Mouse (Mus musculus) CH12.LX (cell line): ENCODE measurements around the gene Pip5k1c. TPM values are rescaled to one million over a fixed set of nuclear protein-coding genes. Genes with fewer than 3 reads are reported as not detected.
A peak's percentile ranks its signal among the peaks of the same experiment; 100 is the strongest.

Experiments
- DNase-seq: peaks from one replicate; pipeline ENCODE4 v3.0.0-alpha.2; 2013; ENCODE audit errors: extremely low read depth
- H3K27ac ChIP-seq: 2 replicates; pipeline ENCODE4 v1.5.1; 2012; ENCODE audit warnings: low read depth, mild to moderate bottlenecking, control low read depth, moderate library complexity; ENCODE audit not compliant: insufficient read depth
- H3K27me3 ChIP-seq: replicated peaks from 2 replicates; pipeline ENCODE3; 2012; ENCODE audit warnings: inconsistent platforms
- H3K36me3 ChIP-seq, 2 experiments: replicated peaks in 1 of 2; 2 replicates each; pipeline versions ENCODE3 to v1.6.1; 2012; ENCODE audit warnings: inconsistent platforms in 1 of 2, low read length in 1 of 2, mild to moderate bottlenecking in 1 of 2, mixed read lengths in 1 of 2, moderate library complexity in 1 of 2; ENCODE audit not compliant: control insufficient read depth in 1 of 2, insufficient read depth in 1 of 2
- H3K4me1 ChIP-seq, 2 experiments: 2 replicates each; pipeline ENCODE4 v1.6.1; 2012; ENCODE audit warnings: inconsistent platforms in 1 of 2, moderate library complexity in 1 of 2; ENCODE audit not compliant: insufficient read depth in 2 of 2, control insufficient read depth in 1 of 2
- H3K4me2 ChIP-seq: 2 replicates; pipeline ENCODE4 v1.6.1; 2012; ENCODE audit warnings: low read depth, mild to moderate bottlenecking, control low read depth; ENCODE audit not compliant: poor library complexity, insufficient read depth, severe bottlenecking
- H3K4me3 ChIP-seq, 3 experiments: fragments of 150-350 bp in 1 of 3; sonication (generic) in 1 of 3; replicated peaks in 1 of 3; 2 replicates each; pipeline versions ENCODE3 to v1.5.1; 2011 to 2012; ENCODE audit warnings: low read depth in 2 of 3, low read length in 2 of 3, mild to moderate bottlenecking in 2 of 3, moderate library complexity in 2 of 3, control low read depth in 1 of 3, improper control_type of control experiment in 1 of 3, inconsistent platforms in 1 of 3, mixed read lengths in 1 of 3; ENCODE audit not compliant: poor library complexity in 1 of 3
- H3K79me2 ChIP-seq: replicated peaks from 2 replicates; pipeline ENCODE4 v1.6.1; 2012; ENCODE audit warnings: mild to moderate bottlenecking, moderate library complexity; ENCODE audit not compliant: control insufficient read depth, poor library complexity, insufficient read depth, severe bottlenecking; ENCODE audit errors: extremely low read depth
- H3K9ac ChIP-seq: 2 replicates; pipeline ENCODE4 v1.6.1; 2012; ENCODE audit warnings: low read depth, mild to moderate bottlenecking, control low read depth, moderate library complexity; ENCODE audit not compliant: insufficient read depth
- H3K9me3 ChIP-seq: replicated peaks from 2 replicates; pipeline ENCODE3; 2012; ENCODE audit warnings: low read length, inconsistent platforms, mixed read lengths
- BHLHE40 ChIP-seq: IDR thresholded peaks from 2 replicates; pipeline ENCODE4 v1.6.1; 2011; ENCODE audit warnings: mild to moderate bottlenecking, low read depth, low read length, improper control_type of control experiment
- CHD1 ChIP-seq: IDR thresholded peaks from 2 replicates; pipeline ENCODE4 v1.6.1; 2012; ENCODE audit warnings: low read depth, low read length, improper control_type of control experiment, inconsistent platforms
- CHD2 ChIP-seq: IDR thresholded peaks from 2 replicates; pipeline ENCODE4 v1.6.1; 2011; ENCODE audit warnings: low read length, improper control_type of control experiment
- CTCF ChIP-seq, 2 experiments: IDR thresholded peaks in 1 of 2; conservative IDR thresholded peaks in 1 of 2; 2 replicates each; pipeline ENCODE4 v1.5.1; 2011 to 2012; ENCODE audit warnings: low read depth in 2 of 2, low read length in 2 of 2, improper control_type of control experiment in 1 of 2, inconsistent platforms in 1 of 2, mild to moderate bottlenecking in 1 of 2, moderate library complexity in 1 of 2
- E2F4 ChIP-seq: IDR thresholded peaks from 2 replicates; pipeline ENCODE4 v1.6.1; 2011; ENCODE audit warnings: low read depth, low read length, improper control_type of control experiment; ENCODE audit not compliant: insufficient replicate concordance
- EP300 ChIP-seq: IDR thresholded peaks from 2 replicates; pipeline ENCODE4 v1.6.1; 2011; ENCODE audit warnings: low read length, improper control_type of control experiment
- ETS1 ChIP-seq: conservative IDR thresholded peaks from 2 replicates; pipeline ENCODE4 v1.6.1; 2012; ENCODE audit warnings: low read depth, mild to moderate bottlenecking, inconsistent platforms, low read length, improper control_type of control experiment, moderate library complexity
- IRF4 ChIP-seq: IDR thresholded peaks from 2 replicates; pipeline ENCODE4 v1.6.1; 2014; ENCODE audit warnings: low read depth, mild to moderate bottlenecking, inconsistent platforms, low read length, improper control_type of control experiment
- JUN ChIP-seq: IDR thresholded peaks from 2 replicates; pipeline ENCODE4 v1.6.1; 2011; ENCODE audit warnings: low read depth, mild to moderate bottlenecking, low read length, improper control_type of control experiment, moderate library complexity; ENCODE audit not compliant: insufficient read depth
- MAFK ChIP-seq: IDR thresholded peaks from 2 replicates; pipeline ENCODE4 v1.6.1; 2011; ENCODE audit warnings: low read length, improper control_type of control experiment; ENCODE audit not compliant: insufficient replicate concordance
- MAX ChIP-seq: IDR thresholded peaks from 2 replicates; pipeline ENCODE4 v1.6.1; 2011; ENCODE audit warnings: low read length, improper control_type of control experiment
- MAZ ChIP-seq: IDR thresholded peaks from 2 replicates; pipeline ENCODE4 v1.6.1; 2012; ENCODE audit warnings: low read depth, mild to moderate bottlenecking, inconsistent platforms, low read length, improper control_type of control experiment, moderate library complexity
- MXI1 ChIP-seq: IDR thresholded peaks from 2 replicates; pipeline ENCODE4 v1.6.1; 2011; ENCODE audit warnings: mild to moderate bottlenecking, low read depth, low read length, improper control_type of control experiment
- MYC ChIP-seq: IDR thresholded peaks from 2 replicates; pipeline ENCODE4 v1.6.1; 2011; ENCODE audit warnings: low read depth, mild to moderate bottlenecking, improper control_type of control experiment, low read length
- NRF1 ChIP-seq: IDR thresholded peaks from 2 replicates; pipeline ENCODE4 v1.6.1; 2014; ENCODE audit warnings: low read depth, mild to moderate bottlenecking, inconsistent platforms, low read length, improper control_type of control experiment, moderate library complexity
- TBP ChIP-seq: conservative IDR thresholded peaks from 2 replicates; pipeline ENCODE4 v1.6.1; 2011; ENCODE audit warnings: low read depth, low read length, improper control_type of control experiment
- USF2 ChIP-seq: conservative IDR thresholded peaks from 2 replicates; pipeline ENCODE4 v1.6.1; 2011; ENCODE audit warnings: low read depth, low read length, improper control_type of control experiment
- ZC3H11A ChIP-seq: IDR thresholded peaks from 2 replicates; pipeline ENCODE4 v1.6.1; 2012; ENCODE audit warnings: low read depth, mild to moderate bottlenecking, inconsistent platforms, low read length, improper control_type of control experiment
- ZMIZ1 ChIP-seq: IDR thresholded peaks from 2 replicates; pipeline ENCODE4 v1.6.1; 2012; ENCODE audit warnings: low read depth, mild to moderate bottlenecking, inconsistent platforms, low read length, improper control_type of control experiment
- dilution Hi-C: fragments of 300-500 bp; cut with MboI; formaldehyde crosslinking; loops from 2 replicates; pipeline ENCODE4 v1.14.3; 2020; ENCODE audit warnings: low sequenced_read_pairs; ENCODE audit not compliant: extremely low pct_unique_long_range_greater_than_20kb, extremely low pct_ligation_motif_present
- in situ Hi-C: fragments of 300-500 bp; cut with MboI; formaldehyde crosslinking; loops from 3 replicates; pipeline ENCODE4 v1.14.3; 2019; ENCODE audit warnings: low sequenced_read_pairs, low pct_ligation_motif_present, low pct_unique_long_range_greater_than_20kb, mixed read lengths
- polyA plus RNA-seq: library from polyadenylated mRNA; unstranded; fragments of >175 nt; gene quantifications from 2 replicates; pipeline ENCODE4 v1.2.1, GENCODE M21; 2012; ENCODE audit warnings: low read depth; ENCODE audit not compliant: insufficient read length
- total RNA-seq, 2 experiments: library from RNA; depleted of rRNA; stranded (reverse); fragments of 300-350 nt in 1 of 2; fragments of >200 nt in 1 of 2; gene quantifications; 2 replicates each; pipeline ENCODE4 v1.2.3; 2012 to 2014

Gene Pip5k1c
- total and polyA plus RNA-seq, 3 experiments, result 11.4 to 51.4 (median 12.6) TPM

GRCm38 (mm10) chr10:81351678-81352291 lies 59.0 kb downstream of the Pip5k1c start (continued):
- 0 out of 2 replicates have a peak, but pooled peaks have one; percentile 39 for TF ChIP-seq TBP
- no peak for TF ChIP-seq NRF1
- peak; percentile 82; the same call in 1 of the 2 replicates for TF ChIP-seq MAZ
- TF ChIP-seq MAFK, result no peak
- TF ChIP-seq ZC3H11A, result no peak
- TF ChIP-seq MYC, result 0 out of 2 replicates have a peak, but pooled peaks have one; percentile 10
- no peak; the same call in 1 of the 2 replicates for TF ChIP-seq ETS1
- TF ChIP-seq IRF4, result no peak
- TF ChIP-seq CTCF (conservative IDR thresholded peaks at IDR 0.05 in 1 of 2, IDR thresholded peaks at IDR 0.05 in 1 of 2; ENCODE audit: low read depth in 2 of 2, low read length in 2 of 2), result no peak
- peak; percentile 83 for TF ChIP-seq MAX
- peak; percentile 59; the same call in 1 of the 2 replicates for TF ChIP-seq MXI1
- peak; percentile 22; the same call in 1 of the 2 replicates for TF ChIP-seq EP300

DNA sequence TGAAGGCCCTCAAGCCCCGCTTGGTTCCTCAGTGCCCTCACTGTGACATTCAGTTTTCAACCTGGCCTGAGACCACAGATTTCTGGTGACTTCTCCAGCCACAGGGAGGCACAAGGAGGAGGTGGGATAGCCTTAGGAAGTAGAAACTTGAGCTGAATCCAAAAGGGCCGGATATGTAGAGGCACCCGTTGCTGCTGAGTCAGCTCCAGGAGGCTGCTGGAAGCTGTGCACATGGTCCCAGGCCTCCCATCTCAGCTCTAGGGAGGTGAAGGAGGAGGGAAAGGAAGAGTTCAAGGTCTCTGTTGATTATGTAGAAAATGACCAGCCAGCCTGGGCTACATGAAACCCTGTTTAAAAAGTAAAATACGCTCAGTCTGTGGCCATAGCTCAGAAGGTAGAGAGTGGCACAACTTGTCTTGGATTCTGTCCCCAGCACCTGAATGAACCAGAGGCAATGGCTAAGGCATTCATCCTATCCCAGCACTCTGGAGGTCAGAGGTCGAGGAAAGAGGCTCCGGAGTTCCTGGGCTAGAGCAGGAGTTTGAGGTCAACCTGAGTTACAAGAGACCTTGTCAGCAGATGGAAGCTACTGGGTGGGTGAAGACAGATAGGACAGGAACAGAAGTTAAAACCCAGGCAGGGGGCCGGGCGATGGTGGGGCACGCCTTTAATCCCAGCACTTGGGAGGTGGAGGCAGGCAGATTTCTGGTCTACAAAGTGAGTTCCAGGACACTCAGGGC lies 62.1 kb downstream of the Pip5k1c start:
- Histone ChIP-seq H3K9me3 (no peaks in the 10 kb centered on the region), H3K79me2 (no peaks in the 10 kb centered on the region; the same call in 1 of the 2 replicates), H3K27ac (no peak overlapping the region), H3K27me3 (no peaks in the 10 kb centered on the region), H3K4me1 (peaks cover 19 to 61% of the 10 kb centered on the region in 2 experiments), H3K9ac (no peak overlapping the region), H3K4me3 (no peak overlapping the region), H3K36me3 (peaks cover 2 to 7% of the 10 kb centered on the region in 2 experiments), H3K4me2 (no peak overlapping the region)
- no peak for DNase-seq
- no peak for TF ChIP-seq ZMIZ1
- no peak for TF ChIP-seq MYC
- TF ChIP-seq USF2, result no peak
- TF ChIP-seq EP300, result no peak
- no peak for TF ChIP-seq JUN
- TF ChIP-seq BHLHE40, result no peak
- TF ChIP-seq CHD2, result no peak
- no peak for TF ChIP-seq E2F4
- TF ChIP-seq CHD1, result no peak
- in situ Hi-C loops (loop anchor here (10.0 kb wide), 1 partner anchor 160 kb away; no protein-coding TSS in a partner anchor), dilution Hi-C loops (no loop called here)
